Mouse (Mus musculus): ENCODE data around the gene Fam3c.

- TF ChIP-seq TCF12 (IDR thresholded peaks at IDR 0.05; ENCODE audit: insufficient read depth, poor library complexity, severe bottlenecking) (no peak), MAX (IDR thresholded peaks at IDR 0.05; ENCODE audit: low read depth) (no peak), POLR2A (IDR thresholded peaks at IDR 0.05; ENCODE audit: insufficient read length, low read depth) (no peak), CEBPB (IDR thresholded peaks at IDR 0.05; ENCODE audit: insufficient read depth, poor library complexity, severe bottlenecking) (no peak), MYOG (IDR thresholded peaks at IDR 0.05; ENCODE audit: control insufficient read depth in 1 of 3, insufficient read depth in 1 of 3, insufficient read length in 2 of 3, low read depth in 2 of 3) (no peak), TCF3 (IDR thresholded peaks at IDR 0.05; ENCODE audit: insufficient read length, low read depth) (no peak), USF1 (IDR thresholded peaks at IDR 0.05; ENCODE audit: low read depth) (no peak), POLR2AphosphoS2 (IDR thresholded peaks at IDR 0.05; ENCODE audit: insufficient read length, low read depth) (no peak), E2F4 (IDR thresholded peaks at IDR 0.05; ENCODE audit: insufficient read depth) (no peak), REST (IDR thresholded peaks at IDR 0.05; ENCODE audit: insufficient read depth, insufficient read length) (no peak), MYOD1 (IDR thresholded peaks at IDR 0.05; ENCODE audit: control insufficient read depth in 1 of 3, insufficient read length in 2 of 3, low read depth in 2 of 3) (no peak), SRF (IDR thresholded peaks at IDR 0.05; ENCODE audit: control insufficient read depth, insufficient read length, low read depth) (no peak)
These were observed 12.3 kb downstream of the Fam3c start for GRCm38 (mm10) chr6:22343706-22344105.
